Mouse (Mus musculus) urinary bladder, adult 18-20 months (tissue): ENCODE measurements around the gene 0610012G03Rik.
A peak's percentile ranks its signal among the peaks of the same experiment; 100 is the strongest.
"Not testable (repeated sequence)": the region's sequence is repeated elsewhere in the genome, so short reads cannot be mapped to it uniquely, and the experiment has no call there.

ENCODE experiments used
- DNase-seq, 2 experiments: peaks; one replicate each; pipeline ENCODE4 v3.0.0; 2022; ENCODE audit warnings: low spot score in 2 of 2, mixed read lengths in 2 of 2

Gene 0610012G03Rik

GRCm38 (mm10) chr16:31948345-31948774 lies at the start of gene 0610012G03Rik, which contains the start of gene Ncbp2:
Gene 0610012G03Rik (minus strand): TSS chr16:31948494.
Gene Ncbp2 (plus strand): TSS chr16:31948513.
- peak; percentile 92 to 96 for DNase-seq

- no peak for DNase-seq
Measured at GRCm38 (mm10) chr16:31996371-31996770, 48.1 kb upstream of the 0610012G03Rik start.

GRCm38 (mm10) chr16:31993946-31994345 lies 45.7 kb upstream of the 0610012G03Rik start:
- no peak for DNase-seq

GRCm38 (mm10) chr16:31993195-31993594 lies 44.9 kb upstream of the 0610012G03Rik start:
- no peak for DNase-seq

- no peak for DNase-seq
Measured at GRCm38 (mm10) chr16:31992039-31992438, 43.7 kb upstream of the 0610012G03Rik start.

- no peak for DNase-seq
Measured at GRCm38 (mm10) chr16:31980946-31981345, 32.7 kb upstream of the 0610012G03Rik start.

- DNase-seq: no peak
Measured at GRCm38 (mm10) chr16:31979501-31979900, 31.2 kb upstream of the 0610012G03Rik start.

GRCm38 (mm10) chr16:31975258-31975657 lies 27.0 kb upstream of the 0610012G03Rik start:
- DNase-seq: no peak

GRCm38 (mm10) chr16:31963224-31963623 lies 14.9 kb upstream of the 0610012G03Rik start:
- no peak for DNase-seq

- no peak for DNase-seq
Measured at GRCm38 (mm10) chr16:31947901-31948316, 385 bp downstream of the 0610012G03Rik start.

- DNase-seq: no peak
Measured at GRCm38 (mm10) chr16:31947333-31947732, 961 bp downstream of the 0610012G03Rik start.

- not testable (repeated sequence) for DNase-seq
Measured at GRCm38 (mm10) chr16:31945986-31946385, 2.3 kb downstream of the 0610012G03Rik start.

GRCm38 (mm10) chr16:31945372-31945771 lies 2.9 kb downstream of the 0610012G03Rik start:
- DNase-seq: no peak

GRCm38 (mm10) chr16:31944698-31945255 lies 3.5 kb downstream of the 0610012G03Rik start:
- DNase-seq: no peak

GRCm38 (mm10) chr16:31943980-31944379 lies 4.3 kb downstream of the 0610012G03Rik start:
- peak; percentile 45 to 68 for DNase-seq

GRCm38 (mm10) chr16:31940586-31940985 lies 7.7 kb downstream of the 0610012G03Rik start:
- no peak for DNase-seq

- no peak for DNase-seq
Measured at GRCm38 (mm10) chr16:31938856-31939255, 9.4 kb downstream of the 0610012G03Rik start.

GRCm38 (mm10) chr16:31936568-31936967 lies 11.7 kb downstream of the 0610012G03Rik start:
- no peak for DNase-seq

GRCm38 (mm10) chr16:31935091-31935979 lies 13.0 kb downstream of the 0610012G03Rik start:
- no peak for DNase-seq

GRCm38 (mm10) chr16:31934550-31935010 lies 13.7 kb downstream of the 0610012G03Rik start:
- no peak for DNase-seq

GRCm38 (mm10) chr16:31933751-31934549 lies 14.3 kb downstream of the 0610012G03Rik start, which contains the start of gene Pigz:
Gene Pigz (plus strand): TSS chr16:31933851.
- DNase-seq: peak; percentile 51 to 52
